Mouse (Mus musculus) heart, postnatal 14 days (tissue): ENCODE results near the gene Stn1. TPM values are rescaled to one million over a fixed set of nuclear protein-coding genes. Genes with fewer than 3 reads are reported as not detected.

Experiments used
- DNase-seq, 2 experiments: peaks; one replicate each; pipeline ENCODE4 v3.0.0; 2021 to 2022
- intact Hi-C: fragments of 180-260 bp; cut with DNase I; formaldehyde crosslinking; loops from one replicate; pipeline ENCODE4 v1.15.1; 2025
- total RNA-seq, 2 experiments: library from RNA; stranded (reverse); gene quantifications; 2 replicates each; pipeline ENCODE4 v1.2.3; 2021

Gene Stn1
- total RNA-seq, 2 experiments from 2014 or later: 17.3 to 17.8 TPM

- intact Hi-C loops: loop anchor here (2.0 to 10.0 kb wide), 2 partner anchors 24 to 412 kb away; partner anchors contain the start of gene Stn1
- no peak for DNase-seq
Measured at GRCm38 (mm10) chr19:47512794-47513617, 24.3 kb downstream of the Stn1 start.

DNA sequence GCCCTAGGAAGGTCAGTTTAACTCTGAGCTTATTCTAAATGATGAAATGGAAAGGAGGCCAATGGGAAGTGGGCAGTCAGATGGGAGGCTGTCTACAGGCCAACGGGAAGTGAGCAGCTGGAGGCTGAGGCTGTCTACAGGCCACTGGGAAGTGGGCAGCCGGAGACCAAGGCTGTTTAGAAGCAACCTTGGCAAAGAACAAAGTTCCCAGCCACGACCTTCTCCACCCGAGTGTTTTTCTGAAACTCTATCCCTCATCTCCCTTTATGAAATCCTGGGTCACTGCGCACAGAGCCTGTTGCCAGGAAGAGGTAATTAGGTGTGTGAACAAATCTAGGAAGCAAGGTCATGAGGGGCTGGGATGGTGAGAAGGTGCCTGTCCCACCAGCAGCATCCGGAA, 25.3 kb downstream of the Stn1 start:
- intact Hi-C loops: loop anchor here (2.0 to 10.0 kb wide), 2 partner anchors 25 to 413 kb away; partner anchors contain the start of gene Stn1
- DNase-seq: no peak

DNA sequence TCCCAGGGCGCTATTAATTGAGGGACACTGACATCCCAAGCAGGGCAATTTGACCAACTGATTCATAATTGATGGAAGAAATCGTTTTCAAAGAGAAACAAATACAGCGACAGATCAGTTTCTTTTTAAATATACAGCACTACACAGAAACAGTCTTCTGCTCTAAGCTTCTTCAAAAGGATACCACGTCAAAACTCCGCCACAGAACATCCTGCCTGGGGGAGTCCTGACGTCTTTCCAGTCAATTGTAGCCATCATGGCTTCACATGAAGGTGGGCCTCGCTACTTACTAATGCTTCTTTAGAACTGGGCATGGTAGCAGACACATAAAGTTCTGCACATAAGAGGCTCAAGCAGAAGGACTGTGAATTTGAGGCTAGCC, 26.0 kb downstream of the Stn1 start:
- DNase-seq: no peak
- intact Hi-C loops: loop anchor here (10.0 kb wide), 1 partner anchor 414 kb away; no protein-coding TSS in a partner anchor

GRCm38 (mm10) chr19:47510473-47511293, 26.6 kb downstream of the Stn1 start:
- intact Hi-C loops: loop anchor here (10.0 kb wide), 1 partner anchor 414 kb away; no protein-coding TSS in a partner anchor

GRCm38 (mm10) chr19:47510135-47510472, 27.2 kb downstream of the Stn1 start:
- intact Hi-C loops: loop anchor here (10.0 kb wide), 1 partner anchor 415 kb away; no protein-coding TSS in a partner anchor
- DNase-seq: no peak

More at GRCm38 (mm10) chr19:47510473-47511293, 26.6 kb downstream of the Stn1 start:
- DNase-seq: peak in 1 of 2 experiments; percentile 45

DNA sequence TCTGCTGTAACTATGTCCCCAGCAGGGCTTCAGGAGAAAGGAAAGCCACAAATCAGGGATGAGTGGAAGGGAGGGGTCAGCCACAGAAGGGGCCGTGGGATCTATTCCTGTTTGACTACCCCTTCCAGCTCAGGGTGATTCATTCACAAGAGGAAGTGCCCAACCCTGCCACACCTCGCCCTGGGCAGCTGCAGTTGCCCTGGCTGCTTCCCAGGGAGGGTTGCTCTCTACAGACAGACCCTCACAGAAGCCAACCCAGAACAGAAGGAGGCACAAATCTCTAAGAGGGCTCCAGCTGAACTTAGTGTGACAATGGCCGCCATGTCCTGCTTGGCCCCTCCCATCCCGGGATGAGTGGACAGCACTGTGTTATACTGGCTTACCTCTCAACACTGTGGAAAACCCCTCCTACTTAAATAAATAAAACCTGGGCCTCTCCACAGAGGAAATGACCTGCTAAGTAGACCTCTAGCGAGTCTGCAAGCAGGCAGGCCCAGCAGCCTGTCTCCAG, 28.5 kb downstream of the Stn1 start:
- intact Hi-C loops: loop anchor here (2.0 to 5.0 kb wide), 3 partner anchors 70 to 223 kb away; partner anchors contain the start of genes Sfr1 and Slk
- no peak for DNase-seq

- no peak for DNase-seq
- intact Hi-C loops: loop anchor here (2.0 to 5.0 kb wide), 3 partner anchors 71 to 224 kb away; partner anchors contain the start of genes Sfr1 and Slk
Measured at GRCm38 (mm10) chr19:47508191-47508590, 29.1 kb downstream of the Stn1 start.

DNA sequence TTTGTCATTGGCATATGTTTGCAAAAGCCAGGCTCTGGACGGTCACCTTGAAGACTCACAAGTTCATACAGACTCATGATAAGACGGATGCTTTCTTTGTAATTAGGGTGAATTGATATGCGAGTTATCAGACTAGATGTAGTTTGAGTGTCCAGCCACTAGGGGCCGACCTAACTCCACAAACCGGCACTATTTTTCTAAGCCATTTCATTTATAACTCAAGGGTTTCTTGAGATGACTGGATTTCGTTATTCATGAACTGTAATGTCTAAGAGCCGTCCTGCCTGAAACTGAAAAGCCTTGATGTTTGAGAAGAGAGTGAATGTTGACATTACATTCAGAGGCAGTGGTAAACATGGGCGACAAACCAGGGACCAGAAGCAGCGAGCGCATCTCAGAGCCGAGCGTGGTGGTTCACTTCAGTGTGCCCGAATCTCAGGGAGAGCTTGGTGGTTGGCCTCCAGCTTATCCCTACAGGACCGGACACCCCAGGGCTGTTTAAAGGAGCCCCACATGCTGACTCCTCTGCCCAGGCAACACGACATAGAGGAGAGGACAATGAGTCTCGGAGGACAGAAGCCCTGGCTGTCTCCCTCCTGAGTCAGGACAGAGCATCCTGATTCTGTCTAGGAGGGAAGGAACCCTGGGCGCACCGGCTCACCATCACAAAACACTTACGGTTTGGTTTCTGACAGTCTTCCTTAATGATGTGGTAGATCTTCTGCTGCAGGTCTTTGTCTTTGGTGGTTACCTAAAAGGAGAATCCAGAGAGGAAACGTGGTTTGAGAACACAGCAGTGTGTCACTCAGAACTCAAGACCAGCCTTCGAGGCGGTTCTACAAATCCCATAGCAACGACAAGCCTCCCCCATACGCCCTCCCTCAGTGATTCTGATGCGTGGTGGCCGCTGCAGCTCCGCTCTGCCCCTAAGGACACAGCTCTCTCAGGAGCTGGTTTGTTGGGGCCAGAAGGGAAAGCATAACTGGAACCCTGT, 29.9 kb downstream of the Stn1 start:
- intact Hi-C loops: loop anchor here (1.0 to 5.0 kb wide), 5 partner anchors 71 to 315 kb away; partner anchors contain the start of genes Sfr1 and Slk
- DNase-seq: peak; percentile 76 to 79

DNA sequence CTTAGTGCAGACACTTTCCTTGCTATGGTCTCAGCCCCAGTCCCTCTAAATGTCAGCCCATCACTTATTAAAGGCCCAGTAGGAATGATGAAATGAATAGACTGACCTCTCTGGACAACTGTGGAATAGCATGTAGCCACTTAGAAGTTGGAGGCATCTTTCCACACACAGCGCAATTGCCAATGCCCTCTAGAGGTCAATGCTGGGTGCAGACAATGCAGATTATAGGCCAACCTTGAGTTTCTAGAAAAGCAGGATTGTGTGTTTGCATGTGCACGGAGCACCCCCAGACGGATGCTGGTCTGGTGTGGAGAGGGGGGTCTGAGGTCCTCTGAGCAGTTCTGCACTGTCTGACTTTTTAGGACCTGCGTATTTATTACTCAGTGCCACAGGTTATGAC, 33.7 kb downstream of the Stn1 start:
- intact Hi-C loops: loop anchor here (1.0 to 2.0 kb wide), 2 partner anchors 39 to 147 kb away; partner anchors contain the start of gene Sh3pxd2a
- peak in 1 of 2 experiments; percentile 53 for DNase-seq

- intact Hi-C loops: loop anchor here (2.0 kb wide), 1 partner anchor 38 kb away; the partner anchor contains the start of gene Sh3pxd2a
- DNase-seq: no peak
Measured at GRCm38 (mm10) chr19:47502563-47502962, 34.7 kb downstream of the Stn1 start.

DNA sequence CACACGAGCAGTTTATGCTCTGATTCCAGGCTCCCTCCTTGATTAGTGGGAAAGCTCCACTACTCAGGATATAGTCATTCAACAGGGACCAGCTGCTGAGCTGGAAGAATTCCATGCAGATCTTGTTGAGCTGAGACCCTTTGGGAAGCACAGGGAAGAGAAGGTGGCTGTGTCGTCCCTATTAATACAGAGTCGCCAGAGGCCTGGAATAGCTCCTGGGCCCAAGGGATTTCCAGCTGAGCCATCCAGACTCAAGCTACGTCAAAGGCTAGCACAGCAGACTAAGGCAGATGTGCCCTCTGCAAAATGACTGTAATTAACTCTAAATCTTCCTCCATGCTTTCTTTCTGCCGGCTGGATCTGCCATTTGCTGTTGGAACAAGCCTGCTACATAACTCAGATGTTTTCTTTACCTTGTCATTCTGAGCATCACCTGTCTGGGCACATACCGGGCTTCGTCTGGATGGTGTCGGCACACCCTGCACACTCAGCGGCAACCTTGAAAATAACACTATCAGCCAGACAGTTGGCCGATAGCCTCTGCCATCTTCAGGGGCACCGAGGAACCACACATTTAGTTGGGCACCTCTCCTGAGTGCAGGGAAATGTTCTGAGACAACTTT, 36.8 kb downstream of the Stn1 start:
- no peak for DNase-seq
- intact Hi-C loops: no loop called here

DNA sequence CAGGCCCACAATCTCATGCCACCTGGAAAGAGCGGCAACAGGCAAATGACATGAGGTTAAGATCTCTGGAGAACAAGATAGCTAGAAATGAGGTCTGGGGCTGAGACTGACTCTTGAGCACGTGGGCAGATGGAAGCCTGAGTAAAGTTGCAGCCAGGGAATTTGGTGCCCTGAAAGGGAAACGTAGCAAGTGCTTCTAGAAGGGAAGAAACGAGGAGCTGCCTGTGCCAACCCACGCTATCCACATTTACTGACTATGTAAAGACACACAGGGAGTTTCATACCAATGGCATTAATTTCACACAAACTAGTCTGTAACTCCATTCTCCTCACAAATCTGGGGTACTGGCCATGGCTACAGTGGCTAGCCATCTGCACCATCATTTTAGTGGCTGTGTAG, 37.5 kb downstream of the Stn1 start:
- intact Hi-C loops: no loop called here
- DNase-seq: no peak

GRCm38 (mm10) chr19:47498942-47499341, 38.4 kb downstream of the Stn1 start:
- DNase-seq: no peak
- intact Hi-C loops: no loop called here

GRCm38 (mm10) chr19:47497736-47498135, 39.6 kb downstream of the Stn1 start:
- intact Hi-C loops: no loop called here
- no peak for DNase-seq

DNA sequence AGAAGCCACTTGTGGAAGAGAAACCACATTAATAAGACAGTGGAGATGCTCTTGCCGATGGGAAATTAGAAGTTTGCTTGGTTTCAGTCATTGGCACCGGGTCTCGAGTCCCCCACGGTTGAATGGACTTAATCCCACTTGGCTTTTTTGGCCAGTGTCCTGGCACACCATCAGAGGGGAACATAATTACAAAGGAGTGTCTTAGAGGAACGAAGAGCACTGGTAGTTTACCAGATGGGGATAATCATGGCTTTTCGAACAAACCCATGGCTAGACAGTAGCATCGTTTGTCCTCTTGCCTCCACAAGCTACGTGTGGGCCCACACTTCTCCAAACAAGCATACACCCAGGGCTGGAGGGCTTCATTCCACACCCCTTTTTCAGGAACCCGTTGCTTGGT, 40.0 kb downstream of the Stn1 start:
- intact Hi-C loops: no loop called here

DNA sequence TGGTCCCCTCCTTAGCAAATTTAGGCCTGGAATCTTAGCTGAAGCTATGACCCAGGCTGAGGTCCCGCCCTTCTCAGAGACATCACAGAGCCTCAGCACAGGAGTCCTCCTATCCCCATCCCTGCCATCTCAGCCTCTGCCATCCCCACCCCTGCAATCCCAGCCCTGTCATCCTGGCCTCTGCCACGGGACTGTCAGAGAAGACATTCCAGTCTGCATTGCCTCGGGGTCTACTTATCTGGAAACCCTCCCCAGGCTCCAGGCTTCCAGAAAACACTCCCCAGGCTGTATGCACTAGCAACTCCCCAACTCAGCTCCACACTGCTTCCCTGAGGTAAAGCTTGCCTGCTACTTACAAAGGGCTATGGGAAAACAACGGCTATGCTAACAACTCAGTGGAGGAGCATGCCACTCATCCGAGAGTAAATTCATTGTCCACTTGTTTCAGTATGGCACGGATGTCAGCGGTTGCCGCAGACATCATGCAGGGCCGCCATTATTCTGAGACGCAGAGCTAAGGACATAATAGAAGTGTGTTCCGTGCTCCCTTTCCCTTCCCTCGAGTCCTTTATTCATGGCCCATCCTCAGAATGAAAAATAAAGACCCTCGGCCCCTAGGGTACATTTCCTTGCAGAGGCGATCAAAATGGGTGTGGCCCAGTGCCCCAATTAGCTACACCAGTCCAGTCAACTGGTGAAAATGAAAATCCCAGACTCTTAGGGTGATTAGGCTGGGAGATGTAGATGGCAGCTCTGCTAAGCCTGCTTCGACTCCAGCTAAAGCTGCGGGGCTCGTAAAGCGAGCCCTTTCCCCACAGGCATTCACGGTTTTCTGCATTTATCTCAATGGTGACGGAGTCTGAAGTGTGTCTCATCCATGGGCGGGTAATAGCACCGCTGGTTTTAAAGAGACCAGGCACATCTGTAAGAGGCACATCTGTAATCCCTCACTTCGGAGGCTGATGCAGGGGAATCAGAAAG, 44.0 kb downstream of the Stn1 start:
- DNase-seq: no peak
- intact Hi-C loops: no loop called here

More for the DNA sequence above, 40.0 kb downstream of the Stn1 start:
- no peak for DNase-seq

DNA sequence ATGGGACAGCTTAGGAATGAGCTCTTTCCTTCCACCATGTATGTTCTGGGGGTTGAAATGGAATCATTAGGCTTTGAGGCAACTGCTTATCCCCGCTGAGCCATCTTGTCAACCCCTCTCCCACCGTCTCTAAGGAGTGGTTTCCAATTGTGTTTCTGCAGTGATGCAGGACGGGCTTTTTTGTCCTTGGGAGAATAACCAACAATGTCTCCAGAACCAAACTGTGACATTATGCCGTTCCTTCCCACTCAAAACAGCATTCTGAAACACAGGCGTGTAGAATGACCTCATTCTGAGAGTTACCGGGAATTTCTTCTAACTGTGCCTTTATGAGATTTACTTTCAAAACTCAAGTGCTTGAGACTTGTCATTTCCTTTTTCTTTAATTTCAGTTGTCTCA, 44.9 kb downstream of the Stn1 start:
- DNase-seq: no peak
- intact Hi-C loops: no loop called here

DNA sequence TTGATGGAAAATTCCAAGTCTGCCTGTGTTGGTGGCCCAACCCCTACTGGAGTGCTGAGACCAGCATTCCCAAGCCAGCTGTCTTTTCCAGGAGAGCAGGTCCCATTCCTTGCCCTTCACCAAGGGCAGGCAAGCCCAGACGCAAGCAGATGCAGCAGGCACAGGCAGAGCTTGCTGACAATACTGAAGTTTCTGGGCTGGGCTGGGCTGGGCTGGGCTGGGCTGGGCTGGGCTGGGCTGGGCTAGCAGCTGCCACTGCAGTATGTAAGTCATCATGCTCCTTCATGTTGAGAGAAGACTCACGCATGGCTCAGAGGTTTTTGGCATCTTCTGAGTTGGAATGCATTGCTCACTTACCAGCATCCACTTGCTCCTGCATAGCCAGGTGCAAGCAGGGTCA, 45.5 kb downstream of the Stn1 start:
- no peak for DNase-seq
- intact Hi-C loops: no loop called here
